Mouse (Mus musculus) CH12.LX (cell line): ENCODE data around the gene Tamm41. TPM values are rescaled to one million over a fixed set of nuclear protein-coding genes. Genes with fewer than 3 reads are reported as not detected.

Experiments used
- DNase-seq: peaks from one replicate; pipeline ENCODE4 v3.0.0-alpha.2; 2013; ENCODE audit errors: extremely low read depth
- H3K27ac ChIP-seq: 2 replicates; pipeline ENCODE4 v1.5.1; 2012; ENCODE audit warnings: low read depth, mild to moderate bottlenecking, control low read depth, moderate library complexity; ENCODE audit not compliant: insufficient read depth
- H3K27me3 ChIP-seq: replicated peaks from 2 replicates; pipeline ENCODE3; 2012; ENCODE audit warnings: inconsistent platforms
- H3K36me3 ChIP-seq, 2 experiments: replicated peaks in 1 of 2; 2 replicates each; pipeline versions ENCODE3 to v1.6.1; 2012; ENCODE audit warnings: inconsistent platforms in 1 of 2, low read length in 1 of 2, mild to moderate bottlenecking in 1 of 2, mixed read lengths in 1 of 2, moderate library complexity in 1 of 2; ENCODE audit not compliant: control insufficient read depth in 1 of 2, insufficient read depth in 1 of 2
- H3K4me1 ChIP-seq, 2 experiments: 2 replicates each; pipeline ENCODE4 v1.6.1; 2012; ENCODE audit warnings: inconsistent platforms in 1 of 2, moderate library complexity in 1 of 2; ENCODE audit not compliant: insufficient read depth in 2 of 2, control insufficient read depth in 1 of 2
- H3K4me2 ChIP-seq: 2 replicates; pipeline ENCODE4 v1.6.1; 2012; ENCODE audit warnings: low read depth, mild to moderate bottlenecking, control low read depth; ENCODE audit not compliant: poor library complexity, insufficient read depth, severe bottlenecking
- H3K4me3 ChIP-seq, 3 experiments: fragments of 150-350 bp in 1 of 3; sonication (generic) in 1 of 3; replicated peaks in 1 of 3; 2 replicates each; pipeline versions ENCODE3 to v1.5.1; 2011 to 2012; ENCODE audit warnings: low read depth in 2 of 3, low read length in 2 of 3, mild to moderate bottlenecking in 2 of 3, moderate library complexity in 2 of 3, control low read depth in 1 of 3, improper control_type of control experiment in 1 of 3, inconsistent platforms in 1 of 3, mixed read lengths in 1 of 3; ENCODE audit not compliant: poor library complexity in 1 of 3
- H3K79me2 ChIP-seq: replicated peaks from 2 replicates; pipeline ENCODE4 v1.6.1; 2012; ENCODE audit warnings: mild to moderate bottlenecking, moderate library complexity; ENCODE audit not compliant: control insufficient read depth, poor library complexity, insufficient read depth, severe bottlenecking; ENCODE audit errors: extremely low read depth
- H3K9ac ChIP-seq: 2 replicates; pipeline ENCODE4 v1.6.1; 2012; ENCODE audit warnings: low read depth, mild to moderate bottlenecking, control low read depth, moderate library complexity; ENCODE audit not compliant: insufficient read depth
- H3K9me3 ChIP-seq: replicated peaks from 2 replicates; pipeline ENCODE3; 2012; ENCODE audit warnings: low read length, inconsistent platforms, mixed read lengths
- BHLHE40 ChIP-seq: IDR thresholded peaks from 2 replicates; pipeline ENCODE4 v1.6.1; 2011; ENCODE audit warnings: mild to moderate bottlenecking, low read depth, low read length, improper control_type of control experiment
- CHD2 ChIP-seq: IDR thresholded peaks from 2 replicates; pipeline ENCODE4 v1.6.1; 2011; ENCODE audit warnings: low read length, improper control_type of control experiment
- CTCF ChIP-seq, 2 experiments: IDR thresholded peaks in 1 of 2; conservative IDR thresholded peaks in 1 of 2; 2 replicates each; pipeline ENCODE4 v1.5.1; 2011 to 2012; ENCODE audit warnings: low read depth in 2 of 2, low read length in 2 of 2, improper control_type of control experiment in 1 of 2, inconsistent platforms in 1 of 2, mild to moderate bottlenecking in 1 of 2, moderate library complexity in 1 of 2
- E2F4 ChIP-seq: IDR thresholded peaks from 2 replicates; pipeline ENCODE4 v1.6.1; 2011; ENCODE audit warnings: low read depth, low read length, improper control_type of control experiment; ENCODE audit not compliant: insufficient replicate concordance
- ELF1 ChIP-seq: IDR thresholded peaks from 2 replicates; pipeline ENCODE4 v1.6.1; 2014; ENCODE audit warnings: low read depth, mild to moderate bottlenecking, inconsistent platforms, low read length, improper control_type of control experiment
- EP300 ChIP-seq: IDR thresholded peaks from 2 replicates; pipeline ENCODE4 v1.6.1; 2011; ENCODE audit warnings: low read length, improper control_type of control experiment
- ETS1 ChIP-seq: conservative IDR thresholded peaks from 2 replicates; pipeline ENCODE4 v1.6.1; 2012; ENCODE audit warnings: low read depth, mild to moderate bottlenecking, inconsistent platforms, low read length, improper control_type of control experiment, moderate library complexity
- GABPA ChIP-seq: IDR thresholded peaks from 2 replicates; pipeline ENCODE4 v1.6.1; 2012; ENCODE audit warnings: low read depth, low read length, improper control_type of control experiment, inconsistent platforms; ENCODE audit not compliant: insufficient replicate concordance
- HCFC1 ChIP-seq: IDR thresholded peaks from 2 replicates; pipeline ENCODE4 v1.6.1; 2012; ENCODE audit warnings: low read depth, mild to moderate bottlenecking, inconsistent platforms, low read length, improper control_type of control experiment
- IRF4 ChIP-seq: IDR thresholded peaks from 2 replicates; pipeline ENCODE4 v1.6.1; 2014; ENCODE audit warnings: low read depth, mild to moderate bottlenecking, inconsistent platforms, low read length, improper control_type of control experiment
- JUN ChIP-seq: IDR thresholded peaks from 2 replicates; pipeline ENCODE4 v1.6.1; 2011; ENCODE audit warnings: low read depth, mild to moderate bottlenecking, low read length, improper control_type of control experiment, moderate library complexity; ENCODE audit not compliant: insufficient read depth
- JUND ChIP-seq: conservative IDR thresholded peaks from 2 replicates; pipeline ENCODE4 v1.6.1; 2011; ENCODE audit warnings: low read depth, low read length, improper control_type of control experiment
- KAT2A ChIP-seq: IDR thresholded peaks from 2 replicates; pipeline ENCODE4 v1.6.1; 2012; ENCODE audit warnings: low read length, improper control_type of control experiment, inconsistent platforms; ENCODE audit not compliant: insufficient replicate concordance
- MAFK ChIP-seq: IDR thresholded peaks from 2 replicates; pipeline ENCODE4 v1.6.1; 2011; ENCODE audit warnings: low read length, improper control_type of control experiment; ENCODE audit not compliant: insufficient replicate concordance
- MAX ChIP-seq: IDR thresholded peaks from 2 replicates; pipeline ENCODE4 v1.6.1; 2011; ENCODE audit warnings: low read length, improper control_type of control experiment
- MAZ ChIP-seq: IDR thresholded peaks from 2 replicates; pipeline ENCODE4 v1.6.1; 2012; ENCODE audit warnings: low read depth, mild to moderate bottlenecking, inconsistent platforms, low read length, improper control_type of control experiment, moderate library complexity
- MEF2A ChIP-seq: IDR thresholded peaks from 2 replicates; pipeline ENCODE4 v1.6.1; 2014; ENCODE audit warnings: low read depth, mild to moderate bottlenecking, inconsistent platforms, low read length, improper control_type of control experiment, borderline replicate concordance
- MXI1 ChIP-seq: IDR thresholded peaks from 2 replicates; pipeline ENCODE4 v1.6.1; 2011; ENCODE audit warnings: mild to moderate bottlenecking, low read depth, low read length, improper control_type of control experiment
- MYC ChIP-seq: IDR thresholded peaks from 2 replicates; pipeline ENCODE4 v1.6.1; 2011; ENCODE audit warnings: low read depth, mild to moderate bottlenecking, improper control_type of control experiment, low read length
- NELFE ChIP-seq: IDR thresholded peaks from 2 replicates; pipeline ENCODE4 v1.6.1; 2011; ENCODE audit warnings: low read depth, low read length, improper control_type of control experiment
- NRF1 ChIP-seq: IDR thresholded peaks from 2 replicates; pipeline ENCODE4 v1.6.1; 2014; ENCODE audit warnings: low read depth, mild to moderate bottlenecking, inconsistent platforms, low read length, improper control_type of control experiment, moderate library complexity
- PAX5 ChIP-seq: IDR thresholded peaks from 2 replicates; pipeline ENCODE4 v1.6.1; 2012; ENCODE audit warnings: low read length, inconsistent platforms, mixed read lengths
- POLR2A ChIP-seq: IDR thresholded peaks from 2 replicates; pipeline ENCODE4 v1.6.1; 2011; ENCODE audit warnings: low read depth, mild to moderate bottlenecking, improper control_type of control experiment, low read length
- POLR2AphosphoS2 ChIP-seq: IDR thresholded peaks from 2 replicates; pipeline ENCODE4 v1.6.1; 2011; ENCODE audit warnings: low read depth, low read length, improper control_type of control experiment
- RAD21 ChIP-seq: IDR thresholded peaks from 2 replicates; pipeline ENCODE4 v1.6.1; 2011; ENCODE audit warnings: low read depth, mild to moderate bottlenecking, low read length, improper control_type of control experiment, moderate library complexity
- RCOR1 ChIP-seq: conservative IDR thresholded peaks from 2 replicates; pipeline ENCODE4 v1.6.1; 2012; ENCODE audit warnings: low read depth, mild to moderate bottlenecking, inconsistent platforms, low read length, improper control_type of control experiment
- SIN3A ChIP-seq: IDR thresholded peaks from 2 replicates; pipeline ENCODE4 v1.6.1; 2012; ENCODE audit warnings: low read length, improper control_type of control experiment, inconsistent platforms
- SMC3 ChIP-seq: IDR thresholded peaks from 2 replicates; pipeline ENCODE4 v1.6.1; 2011; ENCODE audit warnings: low read depth, low read length, improper control_type of control experiment
- TBP ChIP-seq: conservative IDR thresholded peaks from 2 replicates; pipeline ENCODE4 v1.6.1; 2011; ENCODE audit warnings: low read depth, low read length, improper control_type of control experiment
- TCF12 ChIP-seq: IDR thresholded peaks from 2 replicates; pipeline ENCODE4 v1.6.1; 2014; ENCODE audit warnings: low read depth, mild to moderate bottlenecking, inconsistent platforms, low read length, improper control_type of control experiment
- UBTF ChIP-seq: IDR thresholded peaks from 2 replicates; pipeline ENCODE4 v1.6.1; 2012; ENCODE audit warnings: low read depth, mild to moderate bottlenecking, inconsistent platforms, low read length, improper control_type of control experiment, moderate library complexity
- USF1 ChIP-seq: IDR thresholded peaks from 2 replicates; pipeline ENCODE4 v1.6.1; 2014; ENCODE audit warnings: low read depth, mild to moderate bottlenecking, inconsistent platforms, low read length, improper control_type of control experiment
- USF2 ChIP-seq: conservative IDR thresholded peaks from 2 replicates; pipeline ENCODE4 v1.6.1; 2011; ENCODE audit warnings: low read depth, low read length, improper control_type of control experiment
- ZC3H11A ChIP-seq: IDR thresholded peaks from 2 replicates; pipeline ENCODE4 v1.6.1; 2012; ENCODE audit warnings: low read depth, mild to moderate bottlenecking, inconsistent platforms, low read length, improper control_type of control experiment
- ZKSCAN1 ChIP-seq: IDR thresholded peaks from 2 replicates; pipeline ENCODE4 v1.6.1; 2012; ENCODE audit warnings: low read depth, inconsistent platforms, low read length, improper control_type of control experiment, borderline replicate concordance
- ZMIZ1 ChIP-seq: IDR thresholded peaks from 2 replicates; pipeline ENCODE4 v1.6.1; 2012; ENCODE audit warnings: low read depth, mild to moderate bottlenecking, inconsistent platforms, low read length, improper control_type of control experiment
- ZNF384 ChIP-seq: IDR thresholded peaks from 2 replicates; pipeline ENCODE4 v1.6.1; 2012; ENCODE audit warnings: low read depth, low read length, improper control_type of control experiment, inconsistent platforms
- dilution Hi-C: fragments of 300-500 bp; cut with MboI; formaldehyde crosslinking; loops from 2 replicates; pipeline ENCODE4 v1.14.3; 2020; ENCODE audit warnings: low sequenced_read_pairs; ENCODE audit not compliant: extremely low pct_unique_long_range_greater_than_20kb, extremely low pct_ligation_motif_present
- in situ Hi-C: fragments of 300-500 bp; cut with MboI; formaldehyde crosslinking; loops from 3 replicates; pipeline ENCODE4 v1.14.3; 2019; ENCODE audit warnings: low sequenced_read_pairs, low pct_ligation_motif_present, low pct_unique_long_range_greater_than_20kb, mixed read lengths
- polyA plus RNA-seq: library from polyadenylated mRNA; unstranded; fragments of >175 nt; gene quantifications from 2 replicates; pipeline ENCODE4 v1.2.1, GENCODE M21; 2012; ENCODE audit warnings: low read depth; ENCODE audit not compliant: insufficient read length
- total RNA-seq, 2 experiments: library from RNA; depleted of rRNA; stranded (reverse); fragments of 300-350 nt in 1 of 2; fragments of >200 nt in 1 of 2; gene quantifications; 2 replicates each; pipeline ENCODE4 v1.2.3; 2012 to 2014

Tamm41 gene
- 29.3 and 43.3 TPM in 2 replicates for total RNA-seq (2012; rRNA removed)
- 39.8 and 40.5 TPM in 2 replicates for total RNA-seq (2014; rRNA removed)
- 40.4 and 41.1 TPM in 2 replicates for polyA plus RNA-seq

- peak; percentile 81 for DNase-seq
- dilution Hi-C loops (no loop called here), in situ Hi-C loops (no loop called here)
- Histone ChIP-seq H3K27me3 (no peaks in the 10 kb centered on the region), H3K27ac (no peak within 1 kb of the TSS), H3K9ac (peak within 1 kb of the TSS; percentile 65), H3K36me3 (peaks cover 20 to 37% of the 10 kb centered on the region in 2 experiments), H3K79me2 (peaks cover 26% of the 10 kb centered on the region), H3K4me2 (peak within 1 kb of the TSS; percentile 83), H3K9me3 (peaks cover 5% of the 10 kb centered on the region), H3K4me3 (peak within 1 kb of the TSS; percentile 90 to 97 (median 93)), H3K4me1 (peaks cover 2 to 31% of the 10 kb centered on the region in 2 experiments; a peak in 3 of 4 replicates)
- TF ChIP-seq NELFE (peak; percentile 69; the same call in 1 of the 2 replicates), MEF2A (peak; percentile 33; the same call in 1 of the 2 replicates), CHD2 (no peak), JUN (no peak), TCF12 (peak; percentile 66), RCOR1 (no peak), ELF1 (peak; percentile 87), IRF4 (no peak), MAFK (no peak), SMC3 (peak; percentile 69), SIN3A (peak; percentile 94), ETS1 (no peak), USF2 (no peak), KAT2A (peak; percentile 61; the same call in 1 of the 2 replicates), ZNF384 (no peak), HCFC1 (peak; percentile 84), MAZ (no peak), POLR2A (peak; percentile 79), POLR2AphosphoS2 (no peak), ZMIZ1 (no peak; the same call in 1 of the 2 replicates), GABPA (peak; percentile 48; the same call in 1 of the 2 replicates), BHLHE40 (peak; percentile 51), RAD21 (peak; percentile 50), MYC (0 out of 2 replicates have a peak, but pooled peaks have one; percentile 40), MAX (peak; percentile 75), E2F4 (no peak), USF1 (peak; percentile 27), PAX5 (no peak), UBTF (no peak), JUND (no peak), MXI1 (peak; percentile 91), EP300 (no peak), NRF1 (peak; percentile 86), CTCF (conservative IDR thresholded peaks at IDR 0.05 in 1 of 2, IDR thresholded peaks at IDR 0.05 in 1 of 2; ENCODE audit: low read depth in 2 of 2, low read length in 2 of 2) (peak; percentile 52 to 87), TBP (0 out of 2 replicates have a peak, but pooled peaks have one; percentile 17), ZC3H11A (no peak), ZKSCAN1 (no peak)
These were observed at the start of gene Tamm41 for GRCm38 (mm10) chr6:115037103-115038094. TSS of gene Tamm41 (minus strand) at chr6:115037876.
